Mouse (Mus musculus) kidney, adult 8-10 months (tissue): Measurements from ENCODE around the gene Ltbr.
"Not testable (repeated sequence)": the region's sequence is repeated elsewhere in the genome, so short reads cannot be mapped to it uniquely, and the experiment has no call there.

Experiments used
- DNase-seq, 2 experiments: peaks; one replicate each; pipeline ENCODE4 v3.0.0; 2022

The Ltbr gene

GRCm38 (mm10) chr6:125267469-125267868 lies 46.2 kb downstream of the Ltbr start:
- DNase-seq, result no peak

DNA sequence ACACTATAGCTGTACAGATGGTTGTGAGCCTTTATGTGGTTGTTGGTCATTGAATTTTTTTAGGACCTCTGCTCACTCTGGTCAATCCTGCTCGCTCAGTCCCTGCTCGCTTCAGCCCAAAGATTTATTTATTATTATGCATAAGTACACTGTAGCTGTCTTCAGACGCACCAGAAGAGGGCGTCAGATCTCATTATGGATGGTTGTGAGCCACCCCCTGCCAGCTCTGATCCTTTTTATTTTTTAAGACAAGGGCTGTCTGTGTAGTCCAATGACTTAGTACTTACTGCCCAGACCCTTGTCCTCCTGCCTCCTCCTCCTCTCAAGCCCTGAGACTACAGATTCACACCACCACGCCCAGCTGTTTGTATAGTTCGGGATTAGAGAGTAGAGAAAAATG lies 47.1 kb downstream of the Ltbr start:
- not testable (repeated sequence) for DNase-seq

- DNase-seq, result no peak
These were observed 47.6 kb downstream of the Ltbr start for GRCm38 (mm10) chr6:125266091-125266490.

DNA sequence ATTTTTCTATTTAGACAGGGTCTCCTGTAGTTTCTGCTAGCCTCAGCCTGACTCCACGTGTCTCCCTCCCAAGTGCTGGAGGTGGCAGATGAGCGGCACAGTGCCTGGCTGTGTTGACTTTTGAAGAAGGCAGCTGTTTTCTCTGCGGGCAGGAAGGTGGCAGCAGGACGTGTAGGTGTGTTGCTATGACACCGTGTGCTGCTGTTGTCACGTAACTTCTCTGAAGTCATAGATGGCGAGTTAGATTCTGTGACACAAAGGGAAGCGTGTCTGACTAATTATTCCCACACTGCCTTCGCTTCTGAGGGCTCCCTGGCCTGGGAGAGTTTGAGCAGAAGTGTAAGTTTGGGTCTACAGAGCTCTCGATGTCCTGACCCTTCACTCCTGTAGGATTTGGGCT lies 48.4 kb downstream of the Ltbr start:
- DNase-seq, result no peak

- no peak for DNase-seq
These were observed 49.5 kb downstream of the Ltbr start for GRCm38 (mm10) chr6:125264219-125264618.

- DNase-seq, result no peak
These were observed 53.6 kb downstream of the Ltbr start for GRCm38 (mm10) chr6:125260006-125260555.
